Mouse (Mus musculus) embryonic fibroblast, embryonic 13.5 days (primary cell): ENCODE data around the gene Pid1. TPM values are rescaled to one million over a fixed set of nuclear protein-coding genes. Genes with fewer than 3 reads are reported as not detected.

ENCODE experiments used
- H3K27ac ChIP-seq: 2 replicates; pipeline ENCODE4 v1.5.1; 2012; ENCODE audit warnings: low read length, control low read depth, inconsistent platforms; ENCODE audit not compliant: insufficient read depth
- H3K4me1 ChIP-seq: 2 replicates; pipeline ENCODE4 v1.6.1; 2011; ENCODE audit warnings: low read length; ENCODE audit not compliant: control insufficient read depth, insufficient read depth
- H3K4me3 ChIP-seq: 2 replicates; pipeline ENCODE4 v1.5.1; 2011; ENCODE audit warnings: mild to moderate bottlenecking, control low read depth, low read length; ENCODE audit not compliant: insufficient read depth
- CTCF ChIP-seq: IDR thresholded peaks from 2 replicates; pipeline ENCODE4 v1.5.1; 2011; ENCODE audit warnings: mild to moderate bottlenecking, control low read depth, low read length, moderate library complexity, borderline replicate concordance; ENCODE audit not compliant: insufficient read depth
- POLR2A ChIP-seq: IDR thresholded peaks from 2 replicates; pipeline ENCODE4 v1.6.1; 2011; ENCODE audit warnings: low read depth, mild to moderate bottlenecking, control low read depth, low read length, moderate library complexity
- polyA plus RNA-seq: library from polyadenylated mRNA; stranded (reverse); fragments of >200 nt; gene quantifications from 2 replicates; pipeline ENCODE4 v1.2.4, GENCODE M21; 2011; ENCODE audit warnings: low read depth; ENCODE audit not compliant: missing spikeins, insufficient read length

The Pid1 gene
- polyA plus RNA-seq, 1 experiment: 20.5 TPM

DNA sequence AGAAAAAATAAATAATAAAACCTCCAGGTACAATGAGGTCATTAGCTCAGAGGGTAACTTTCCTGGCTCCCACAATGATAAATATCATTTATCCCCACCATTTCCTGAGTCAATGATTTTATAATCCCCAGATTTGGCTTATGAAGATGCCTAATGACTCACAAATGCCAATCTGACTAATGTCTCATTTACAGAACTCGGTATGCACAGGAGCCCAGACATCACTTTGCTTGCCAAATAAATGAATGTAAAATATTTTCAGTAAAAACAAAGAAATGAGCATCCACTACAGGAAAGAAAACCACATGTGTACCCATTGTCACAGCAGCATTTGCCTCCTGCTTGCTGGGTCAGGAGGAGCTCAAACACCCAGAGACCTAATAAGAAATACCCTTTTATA lies 222.4 kb downstream of the Pid1 start:
- Histone ChIP-seq H3K4me1 (peaks cover 3% of the 10 kb centered on the region), H3K27ac (no peak overlapping the region), H3K4me3 (no peak overlapping the region)
- TF ChIP-seq POLR2A (no peak), CTCF (no peak)

DNA sequence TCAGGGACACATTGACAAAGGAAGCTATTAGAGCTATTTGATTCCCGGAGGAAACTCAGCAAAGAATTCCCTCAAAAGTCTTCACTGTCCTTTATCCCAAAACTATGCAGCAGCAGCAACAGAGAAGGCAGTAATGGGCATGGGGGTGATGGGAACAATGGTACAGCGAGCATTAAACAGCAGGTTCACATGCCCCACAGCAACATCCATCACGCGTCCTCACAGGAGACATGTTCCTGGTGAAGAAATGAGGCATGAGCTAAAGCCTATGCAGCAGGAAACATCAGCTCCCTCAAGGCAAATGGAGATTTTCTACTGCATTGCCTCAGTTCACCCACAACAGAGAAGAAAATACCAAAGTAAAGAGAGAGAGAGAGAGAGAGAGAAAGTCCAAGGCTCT lies 231.5 kb downstream of the Pid1 start:
- TF ChIP-seq POLR2A: no peak
- no peak for TF ChIP-seq CTCF
- Histone ChIP-seq H3K4me1 (no peaks in the 10 kb centered on the region), H3K27ac (no peak overlapping the region), H3K4me3 (no peak overlapping the region)

DNA sequence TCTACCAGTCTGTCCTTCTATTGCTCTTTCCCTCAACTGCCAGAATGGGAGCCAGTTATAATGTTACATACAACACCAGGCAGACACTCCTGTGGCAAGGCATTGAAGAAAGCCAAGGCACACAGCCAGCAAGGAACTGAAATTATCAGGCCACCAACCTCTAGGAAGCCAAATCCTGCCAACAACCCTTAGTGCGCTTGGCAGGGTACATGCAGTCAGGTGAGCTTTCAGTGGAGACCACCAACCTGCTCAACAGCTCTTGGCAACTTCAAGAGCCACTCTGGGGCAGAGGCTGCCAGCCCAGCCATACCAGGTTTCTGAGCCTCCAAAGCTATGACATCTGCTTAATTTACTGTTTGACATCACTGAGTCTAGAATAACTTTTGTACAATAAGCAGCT lies 232.2 kb downstream of the Pid1 start:
- Histone ChIP-seq H3K27ac (no peak overlapping the region), H3K4me3 (no peak overlapping the region), H3K4me1 (no peaks in the 10 kb centered on the region)
- no peak for TF ChIP-seq POLR2A
- no peak for TF ChIP-seq CTCF

DNA sequence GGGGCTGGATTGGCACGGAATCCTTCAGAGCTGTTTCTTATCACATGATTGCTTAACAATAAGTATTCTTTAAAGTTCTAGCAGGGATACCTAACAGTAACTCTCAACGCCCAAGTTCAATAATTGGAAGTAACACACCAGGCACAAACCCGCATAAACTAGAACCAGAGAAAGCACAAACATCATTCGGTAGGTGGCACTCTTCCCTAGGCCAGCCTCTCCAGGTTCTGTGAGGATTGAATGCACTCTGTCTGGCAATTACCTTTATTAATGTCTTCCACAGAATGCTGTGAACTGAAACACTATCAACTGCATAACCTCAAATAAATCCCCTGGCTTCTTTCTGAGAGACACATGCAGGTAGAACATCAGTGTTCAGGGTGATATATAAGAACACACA lies 235.5 kb downstream of the Pid1 start:
- Histone ChIP-seq H3K4me1 (no peaks in the 10 kb centered on the region), H3K4me3 (no peak overlapping the region), H3K27ac (no peak overlapping the region)
- no peak for TF ChIP-seq CTCF
- no peak for TF ChIP-seq POLR2A

DNA sequence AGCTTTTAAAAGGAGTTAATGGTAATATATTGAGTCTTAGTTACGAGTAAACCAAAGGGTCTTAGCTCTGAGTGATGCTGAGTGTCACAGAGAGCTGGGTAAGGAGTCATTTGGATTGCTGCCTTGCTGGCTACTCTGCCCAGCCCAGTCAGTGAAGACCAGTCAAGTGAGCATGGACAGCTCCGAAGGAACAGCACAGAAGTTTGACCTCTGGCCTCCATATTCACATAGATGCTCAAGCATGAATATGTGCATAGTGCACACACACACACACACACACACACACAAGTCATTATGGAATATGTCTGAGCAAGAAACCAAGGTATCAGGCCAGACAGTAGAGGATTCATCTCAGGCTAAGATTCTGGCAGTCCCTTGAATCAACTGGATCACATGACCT lies 244.7 kb downstream of the Pid1 start:
- H3K27ac ChIP-seq: no peak overlapping the region
- H3K4me3 ChIP-seq: no peak overlapping the region
- TF ChIP-seq CTCF: no peak
- TF ChIP-seq POLR2A: no peak
- H3K4me1 ChIP-seq: no peaks in the 10 kb centered on the region

DNA sequence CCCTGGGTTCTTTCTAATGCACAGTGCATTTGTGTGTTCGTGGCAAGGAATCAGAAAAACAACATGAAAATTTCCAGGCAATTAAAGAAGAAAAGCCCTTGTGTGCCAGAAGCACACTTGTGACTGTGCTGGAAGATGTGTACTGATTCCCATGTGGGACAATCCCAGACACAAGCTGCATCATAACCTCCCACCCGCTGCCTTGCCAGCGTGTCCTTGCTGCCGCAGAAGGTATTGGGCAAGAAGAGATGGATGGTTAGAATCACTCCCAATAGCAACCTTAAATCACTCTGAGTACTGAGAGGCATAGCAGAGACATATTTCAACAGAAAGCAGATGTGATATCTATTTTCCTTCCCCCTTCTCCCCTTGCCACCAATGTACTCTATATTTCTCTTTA lies 257.2 kb downstream of the Pid1 start:
- Histone ChIP-seq H3K4me3 (no peak overlapping the region), H3K4me1 (no peaks in the 10 kb centered on the region), H3K27ac (no peak overlapping the region)
- TF ChIP-seq POLR2A (no peak), CTCF (no peak)

DNA sequence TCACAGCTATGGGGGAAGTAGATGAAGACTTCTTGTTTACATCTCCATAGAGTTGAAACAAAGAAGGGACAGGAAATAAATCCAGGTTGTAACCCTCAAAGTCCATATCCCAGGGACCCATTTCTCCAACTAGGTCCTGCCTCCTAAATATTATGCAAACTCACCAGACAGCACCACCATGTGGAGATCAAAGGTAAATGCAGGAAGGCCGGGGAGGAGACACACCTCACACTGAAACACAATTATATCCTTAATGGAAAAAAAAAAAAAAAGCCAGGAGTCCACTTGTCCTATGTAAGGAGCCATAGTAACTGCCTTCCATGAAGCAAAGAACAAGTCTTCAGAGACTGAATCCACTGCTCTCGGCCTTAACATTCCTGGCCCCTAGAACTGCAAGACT lies 261.9 kb downstream of the Pid1 start:
- Histone ChIP-seq H3K4me3 (no peak overlapping the region), H3K27ac (no peak overlapping the region), H3K4me1 (no peaks in the 10 kb centered on the region)
- TF ChIP-seq CTCF: no peak
- no peak for TF ChIP-seq POLR2A

DNA sequence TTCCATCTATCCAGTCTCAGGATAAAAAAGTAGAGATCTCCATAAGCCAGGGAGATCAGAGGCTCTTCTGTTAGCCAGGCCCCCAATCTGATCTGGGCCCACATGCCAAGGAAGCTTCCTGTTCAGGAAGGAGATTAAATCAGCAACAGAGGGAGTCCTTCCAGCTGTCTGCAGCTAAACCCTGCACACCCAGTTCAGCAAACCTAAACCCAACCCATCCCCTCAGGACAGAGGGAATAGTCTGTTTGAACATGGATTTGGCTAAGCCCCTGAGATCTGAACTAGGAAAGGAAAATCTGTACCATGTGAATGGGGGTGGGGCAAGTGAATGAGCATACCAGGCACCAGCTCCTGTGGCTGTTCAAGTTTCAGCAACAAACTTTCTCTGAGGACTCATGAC lies 266.6 kb downstream of the Pid1 start:
- H3K4me3 ChIP-seq: no peak overlapping the region
- TF ChIP-seq CTCF (no peak), POLR2A (no peak)
- H3K27ac ChIP-seq: no peak overlapping the region
- 0 out of 2 replicates have a peak, but pooled peaks cover 3% of the 10 kb centered on the region for H3K4me1 ChIP-seq

DNA sequence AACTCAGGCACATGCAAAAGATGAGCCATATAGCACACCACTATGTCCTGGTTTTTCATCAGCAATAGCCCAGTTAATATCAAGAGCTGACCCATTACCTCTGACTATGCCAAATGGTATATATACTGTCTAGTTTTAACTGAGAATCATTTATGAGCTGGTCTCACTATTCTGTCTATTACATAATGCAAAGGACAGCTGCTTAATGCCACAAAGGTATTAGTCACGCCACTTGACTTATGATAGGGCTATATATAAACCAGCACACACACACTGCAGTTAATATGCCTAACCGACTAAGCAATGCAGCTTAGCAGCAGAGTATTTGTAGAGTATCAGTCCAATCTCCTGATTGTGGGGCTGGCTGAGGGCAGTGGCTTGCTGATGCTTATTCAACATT lies 270.7 kb downstream of the Pid1 start:
- TF ChIP-seq CTCF (no peak), POLR2A (no peak)
- 0 out of 2 replicates have a peak, but pooled peaks cover 3% of the 10 kb centered on the region for H3K4me1 ChIP-seq
- H3K4me3 ChIP-seq: no peak overlapping the region
- H3K27ac ChIP-seq: no peak overlapping the region

DNA sequence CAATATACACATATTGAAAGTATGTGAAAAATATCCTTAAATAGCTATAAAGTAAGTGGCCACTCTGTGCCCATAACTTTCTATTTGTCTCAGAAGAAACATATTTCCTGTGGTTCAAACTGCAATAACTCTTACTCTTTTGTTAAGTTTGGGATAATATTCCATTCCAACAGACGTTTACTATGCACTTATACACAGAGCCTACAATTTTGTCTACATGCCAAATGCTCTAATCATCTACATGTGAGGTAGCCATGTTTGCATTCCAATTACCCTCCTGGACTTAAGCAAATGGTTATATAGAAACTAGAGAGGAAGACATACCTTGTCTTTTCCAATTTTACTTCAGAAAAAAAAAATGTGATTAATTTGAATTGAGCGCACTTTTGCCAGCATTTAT lies 274.3 kb downstream of the Pid1 start:
- H3K27ac ChIP-seq: peak overlapping the region; percentile 57; the same call in 1 of the 2 replicates
- TF ChIP-seq POLR2A (no peak), CTCF (no peak)
- no peak overlapping the region for H3K4me3 ChIP-seq
- 0 out of 2 replicates have a peak, but pooled peaks cover 3% of the 10 kb centered on the region for H3K4me1 ChIP-seq

DNA sequence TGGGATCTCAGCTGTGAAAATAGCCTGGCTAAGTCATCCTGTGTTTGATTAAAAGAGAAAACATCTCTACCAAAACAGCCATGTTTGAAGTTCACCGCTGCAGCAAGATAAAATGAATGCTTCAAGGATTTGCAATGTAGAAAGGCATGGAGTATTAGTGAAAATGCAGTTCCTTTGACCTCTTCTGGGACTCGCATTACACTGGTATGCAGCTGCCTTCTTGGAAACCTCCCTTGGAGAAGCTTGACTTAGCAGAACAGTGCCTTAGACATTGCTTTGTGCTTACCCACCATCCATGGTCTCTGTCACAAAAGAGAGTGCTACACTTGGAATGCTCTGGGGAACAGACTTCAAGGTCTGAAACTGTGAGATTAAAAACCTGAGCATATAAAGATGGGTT lies 276.0 kb downstream of the Pid1 start:
- TF ChIP-seq CTCF: no peak
- TF ChIP-seq POLR2A: no peak
- Histone ChIP-seq H3K4me1 (no peaks in the 10 kb centered on the region), H3K27ac (peak overlapping the region; percentile 60), H3K4me3 (no peak overlapping the region)

DNA sequence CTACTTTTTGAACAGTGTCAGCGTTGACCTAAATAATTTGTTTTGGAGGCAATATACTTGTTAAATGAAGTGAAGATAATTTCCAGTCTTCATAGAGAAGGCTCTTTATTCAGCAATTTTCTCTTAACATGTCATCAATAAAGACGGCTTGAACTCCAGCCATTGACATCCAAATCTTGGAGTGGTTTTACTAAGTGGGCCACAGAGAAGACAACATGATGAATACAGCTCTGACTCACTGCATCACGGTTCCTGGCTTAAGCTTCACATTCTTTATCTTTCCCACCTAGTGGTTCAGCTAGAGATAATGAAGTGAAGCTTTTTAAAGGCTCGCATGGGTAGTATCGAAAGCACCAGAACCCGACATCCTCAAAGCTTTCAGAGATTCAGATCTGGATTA lies 276.7 kb downstream of the Pid1 start:
- Histone ChIP-seq H3K4me1 (no peaks in the 10 kb centered on the region), H3K27ac (peak overlapping the region; percentile 60), H3K4me3 (no peak overlapping the region)
- TF ChIP-seq POLR2A (no peak), CTCF (no peak)
